Mouse (Mus musculus): ENCODE measurements around the gene Mageb4.
"Not testable (repeated sequence)": the region's sequence is repeated elsewhere in the genome, so short reads cannot be mapped to it uniquely, and the experiment has no call there.

Gene Mageb4

DNA sequence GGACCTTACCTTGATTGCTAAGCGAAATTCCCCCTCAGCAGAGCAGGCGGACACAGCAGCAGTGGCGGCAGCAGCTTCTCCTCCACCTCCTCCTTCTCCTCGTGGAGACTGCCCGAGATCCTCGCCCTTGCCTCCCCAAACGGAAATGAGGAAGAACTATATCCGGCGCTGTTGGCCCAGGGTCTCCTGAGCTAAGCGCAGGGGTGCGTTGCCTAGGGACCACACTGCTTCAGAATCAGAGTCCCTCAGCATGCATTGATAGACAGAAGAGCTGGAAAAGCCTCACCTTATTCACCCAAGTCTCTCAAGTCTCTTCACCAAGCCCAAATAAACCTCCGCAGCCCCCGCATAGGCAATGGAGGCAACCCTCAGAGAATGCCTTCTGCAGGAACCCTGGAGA is at the start of gene Mageb4:
Gene Mageb4, minus strand, starts transcription at position 101 of the 400 bp plus-strand sequence.
- not testable (repeated sequence) for DNase-seq

DNA sequence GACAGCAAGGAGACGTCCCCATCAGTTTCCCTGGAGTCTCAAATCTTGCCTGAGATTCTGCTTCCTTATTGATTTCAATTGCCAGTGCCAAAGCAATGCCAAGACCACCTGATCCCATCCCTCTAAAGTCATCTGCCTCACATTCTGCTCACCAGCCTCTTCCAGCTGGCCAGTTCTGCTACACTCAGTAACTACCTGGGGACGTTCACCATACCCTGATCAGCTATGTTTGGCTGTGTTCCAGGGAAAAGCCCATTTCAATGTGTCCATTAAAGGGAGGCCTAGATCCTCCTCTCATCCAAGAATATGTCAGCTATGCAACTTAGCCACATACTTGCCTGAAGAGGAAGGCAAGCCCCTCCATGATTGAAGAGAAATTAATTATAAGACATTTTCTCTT is 20.3 kb downstream of the Mageb4 start:
- DNase-seq, result not testable (repeated sequence)

DNA sequence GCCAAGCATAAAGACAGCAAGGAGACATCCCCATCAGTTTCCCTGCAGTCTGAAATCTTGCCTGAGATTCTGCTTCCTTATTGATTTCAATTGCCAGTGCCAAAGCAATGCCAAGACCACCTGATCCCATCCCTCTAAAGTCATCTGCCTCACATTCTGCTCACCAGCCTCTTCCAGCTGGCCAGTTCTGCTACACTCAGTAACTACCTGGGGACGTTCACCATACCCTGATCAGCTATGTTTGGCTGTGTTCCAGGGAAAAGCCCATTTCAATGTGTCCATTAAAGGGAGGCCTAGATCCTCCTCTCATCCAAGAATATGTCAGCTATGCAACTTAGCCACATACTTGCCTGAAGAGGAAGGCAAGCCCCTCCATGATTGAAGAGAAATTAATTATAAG is 58.9 kb downstream of the Mageb4 start:
- not testable (repeated sequence) for DNase-seq

DNA sequence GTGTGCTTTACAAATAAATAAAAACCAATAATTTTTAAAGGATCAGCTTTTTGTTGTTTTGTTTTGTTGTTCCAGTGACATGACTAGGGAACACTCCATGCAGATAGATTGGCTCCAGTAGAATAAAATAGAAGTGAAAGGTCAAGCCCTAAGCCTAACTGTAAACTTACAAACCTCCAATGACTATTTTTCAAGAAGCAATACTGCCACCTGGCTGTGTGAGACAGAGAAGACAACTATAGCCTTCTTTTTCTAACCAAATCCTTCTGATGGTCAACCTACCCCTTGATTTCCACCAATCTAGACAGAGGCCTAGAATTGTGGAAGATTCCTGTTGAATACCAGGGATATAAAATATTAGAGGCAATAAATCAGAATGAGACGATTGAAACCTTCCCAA is 67.6 kb downstream of the Mageb4 start:
- DNase-seq, result no peak
